Mouse (Mus musculus): Measurements from ENCODE around the gene Lsp1.

DNA sequence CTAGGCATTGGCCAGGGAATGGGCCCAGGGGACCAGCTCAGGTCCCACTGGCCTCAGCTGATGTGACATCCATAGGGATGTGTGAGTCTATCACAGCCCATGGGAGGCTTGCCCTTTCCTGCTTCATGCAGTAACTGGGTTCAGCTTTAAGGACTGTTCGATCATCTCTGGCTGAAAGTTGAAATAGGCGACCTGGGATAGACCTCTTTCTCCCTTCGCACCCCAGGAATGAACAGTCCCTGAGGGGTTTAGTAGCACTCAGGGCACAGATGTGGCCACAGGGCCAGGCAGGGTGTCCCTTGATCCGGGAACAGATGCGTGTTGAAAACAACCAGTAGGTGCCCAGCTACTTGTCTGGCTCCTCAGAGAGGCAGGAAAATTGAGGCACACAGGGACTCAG, 15.7 kb downstream of the Lsp1 start:
- TF ChIP-seq CTCF (IDR thresholded peaks at IDR 0.05; ENCODE audit: low read depth, low read length): no peak
- no peak for TF ChIP-seq POLR2AphosphoS5 (IDR thresholded peaks at IDR 0.05; ENCODE audit: insufficient replicate concordance, low read depth, low read length)
- no peak for TF ChIP-seq TAL1 (conservative IDR thresholded peaks at IDR 0.05; ENCODE audit: low read depth, low read length)

Measured in G1E (cell line).